Mouse (Mus musculus) frontal cortex, adult 2 months (tissue): ENCODE data around the gene Got1. TPM values are rescaled to one million over a fixed set of nuclear protein-coding genes. Genes with fewer than 3 reads are reported as not detected.
"Not testable (repeated sequence)": the region's sequence is repeated elsewhere in the genome, so short reads cannot be mapped to it uniquely, and the experiment has no call there.

Source experiments
- DNase-seq, 2 experiments: peaks; one replicate each; pipeline ENCODE4 v3.0.0; 2022; ENCODE audit warnings: low spot score in 1 of 2; ENCODE audit errors: extremely low spot score in 1 of 2
- polyA plus RNA-seq: library from polyadenylated mRNA; depleted of rRNA; stranded (reverse); fragments of >200 nt; gene quantifications from 2 replicates; pipeline ENCODE4 v1.2.3, GENCODE M21; 2012

Gene Got1
- polyA plus RNA-seq, 1 experiment = 348 TPM

DNA sequence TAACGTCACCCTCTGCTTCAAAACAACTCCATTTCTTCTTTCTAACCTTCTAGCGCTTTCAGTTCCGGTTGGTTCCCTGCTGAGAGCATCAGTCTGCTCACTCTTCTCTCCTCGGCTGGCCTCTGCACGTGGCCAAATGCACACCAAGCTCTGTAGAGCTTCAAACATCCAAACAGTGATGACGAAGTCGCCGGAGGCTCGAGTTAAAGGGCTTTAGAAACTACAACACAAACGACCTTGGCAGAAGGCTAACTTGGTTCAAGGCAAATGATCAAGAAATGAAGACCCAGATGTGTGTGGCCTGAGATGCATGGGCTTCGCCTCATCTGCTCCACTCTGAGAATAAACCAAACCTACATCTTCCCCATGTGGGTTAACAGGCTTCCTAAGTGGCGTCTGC lies 854 bp downstream of the Got1 start:
- peak in 1 of 2 experiments; percentile 63 for DNase-seq

DNA sequence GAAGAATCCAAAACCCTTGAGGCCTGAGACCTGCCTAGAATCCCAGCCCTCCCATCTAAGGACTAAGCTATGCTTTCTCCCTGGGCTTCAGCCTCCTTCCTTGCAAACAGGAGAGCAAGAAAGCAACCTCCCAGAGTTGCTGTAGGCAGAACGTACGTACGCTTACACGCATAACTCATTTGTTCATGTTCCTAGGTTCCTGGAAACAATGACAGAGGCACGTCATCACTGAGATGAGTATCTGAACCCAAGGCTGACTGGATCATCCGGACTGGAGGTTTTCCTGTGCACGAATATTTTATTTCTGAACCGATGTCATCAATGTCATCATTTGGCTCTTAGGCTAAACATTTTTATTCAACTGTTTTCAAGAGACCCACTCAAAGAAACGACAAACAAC lies 2.4 kb downstream of the Got1 start:
- peak in 1 of 2 experiments; percentile 58 for DNase-seq

DNA sequence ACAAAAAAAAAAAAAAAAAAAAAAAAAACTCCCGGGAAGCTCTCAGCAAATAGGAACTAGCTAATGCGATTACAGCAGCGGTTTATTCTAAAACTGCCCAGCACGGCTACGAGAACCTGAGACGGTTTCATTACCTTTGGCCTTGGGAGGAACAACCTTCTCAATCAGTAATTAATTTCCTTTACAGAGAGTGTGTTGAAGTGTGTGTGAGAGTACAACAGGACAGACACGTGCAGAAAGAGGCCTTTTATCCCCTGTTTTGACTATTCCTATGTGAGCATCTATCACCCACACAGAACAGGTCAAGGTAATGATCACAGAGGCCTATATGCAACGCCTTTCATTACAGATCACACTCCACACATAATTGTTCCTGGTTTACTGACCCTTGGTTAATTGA lies 3.0 kb downstream of the Got1 start:
- no peak for DNase-seq

DNA sequence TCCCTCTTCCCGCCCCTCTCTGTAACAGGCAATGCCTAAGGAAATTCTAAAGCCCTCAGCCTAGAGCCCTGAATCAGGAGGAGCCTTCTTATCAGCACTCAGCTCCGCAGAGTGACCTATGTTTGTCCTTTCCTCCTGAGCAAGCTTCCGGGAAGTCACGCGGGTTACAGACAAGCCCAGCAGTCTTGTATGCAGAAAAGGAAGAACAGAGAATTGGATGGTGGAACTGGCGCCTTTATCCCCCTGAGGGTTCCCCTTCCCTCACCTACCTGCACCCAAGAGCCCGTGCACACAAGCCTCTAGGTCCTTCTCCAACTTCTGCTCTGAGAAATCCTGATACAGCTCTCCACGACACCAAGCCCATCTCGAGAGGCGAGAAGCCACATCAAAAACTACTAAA lies 4.0 kb downstream of the Got1 start:
- DNase-seq = no peak

DNA sequence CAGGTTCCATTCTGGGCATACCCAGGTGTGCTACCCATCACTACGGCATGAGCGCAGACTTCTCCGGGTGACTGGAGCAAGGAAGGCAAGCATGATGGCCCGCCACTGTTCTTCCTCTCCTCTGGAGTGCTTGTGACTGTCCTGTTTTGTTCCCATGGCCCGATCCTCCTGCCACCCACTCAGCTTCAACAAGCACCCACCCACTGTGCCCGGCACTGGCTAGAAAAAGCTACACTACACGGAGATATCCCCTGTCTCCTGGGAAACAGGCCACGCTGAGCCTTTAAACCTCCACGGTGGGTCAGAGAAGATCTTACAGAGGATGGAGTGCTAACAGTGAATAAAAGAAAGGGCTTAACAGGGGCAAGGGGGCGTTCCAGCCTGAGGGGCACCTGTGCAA lies 5.2 kb downstream of the Got1 start:
- DNase-seq = peak in 1 of 2 experiments; percentile 51

DNA sequence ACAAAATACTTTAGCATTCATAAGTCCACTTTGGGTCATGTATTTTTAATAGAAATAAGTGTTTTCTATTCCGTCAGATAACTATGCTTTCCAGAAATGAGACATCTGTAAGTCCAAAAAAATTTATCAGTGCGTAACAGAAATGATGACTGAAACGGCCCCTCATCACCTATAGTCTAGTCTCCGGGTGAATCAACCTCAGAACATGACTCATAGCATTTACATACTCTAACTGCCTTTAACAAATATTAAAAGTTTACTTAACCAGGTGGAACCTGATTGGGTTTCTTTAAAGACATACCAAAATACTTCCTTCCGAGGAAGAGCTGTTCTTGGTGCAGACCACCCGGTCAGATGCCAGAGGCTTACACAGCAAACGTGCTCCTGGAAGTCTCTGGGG lies 6.1 kb downstream of the Got1 start:
- DNase-seq = no peak

DNA sequence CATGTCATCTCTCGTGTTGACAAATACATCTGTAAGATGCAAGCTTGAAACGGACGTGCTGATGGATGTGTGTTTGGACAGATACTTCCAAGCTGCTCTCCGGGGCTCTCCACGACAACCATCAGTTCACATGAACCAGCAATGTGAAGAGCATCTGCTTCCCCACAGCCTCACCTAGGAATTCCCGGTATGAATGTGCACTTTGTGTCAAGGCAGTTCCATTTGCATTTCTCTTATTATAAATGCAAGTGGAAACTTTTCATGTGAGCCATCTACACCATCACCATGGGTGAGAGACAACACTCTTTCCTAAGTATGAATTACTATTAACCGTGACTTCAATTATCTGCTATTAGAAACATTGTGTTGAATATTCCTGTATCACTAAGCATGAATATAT lies 6.6 kb downstream of the Got1 start:
- DNase-seq = no peak

DNA sequence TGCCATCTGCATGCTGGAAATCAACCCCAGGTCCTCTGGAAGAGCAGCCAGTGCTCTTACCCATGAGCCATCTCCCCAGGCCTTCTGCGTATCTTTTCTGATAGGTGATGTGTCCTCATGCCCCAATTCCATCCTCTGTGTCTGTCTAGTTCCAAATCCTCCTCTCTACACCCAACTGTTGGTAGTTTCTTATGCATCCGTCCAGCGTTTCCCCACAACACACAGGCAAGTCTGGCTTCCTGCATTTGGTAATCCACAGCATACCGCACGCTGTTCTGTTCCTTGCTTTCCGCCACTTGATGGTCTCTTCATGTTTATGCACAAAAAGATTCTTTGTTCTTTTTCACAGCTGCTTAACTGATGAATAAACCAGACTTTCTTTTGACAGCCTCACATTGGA lies 7.1 kb downstream of the Got1 start:
- DNase-seq = no peak

DNA sequence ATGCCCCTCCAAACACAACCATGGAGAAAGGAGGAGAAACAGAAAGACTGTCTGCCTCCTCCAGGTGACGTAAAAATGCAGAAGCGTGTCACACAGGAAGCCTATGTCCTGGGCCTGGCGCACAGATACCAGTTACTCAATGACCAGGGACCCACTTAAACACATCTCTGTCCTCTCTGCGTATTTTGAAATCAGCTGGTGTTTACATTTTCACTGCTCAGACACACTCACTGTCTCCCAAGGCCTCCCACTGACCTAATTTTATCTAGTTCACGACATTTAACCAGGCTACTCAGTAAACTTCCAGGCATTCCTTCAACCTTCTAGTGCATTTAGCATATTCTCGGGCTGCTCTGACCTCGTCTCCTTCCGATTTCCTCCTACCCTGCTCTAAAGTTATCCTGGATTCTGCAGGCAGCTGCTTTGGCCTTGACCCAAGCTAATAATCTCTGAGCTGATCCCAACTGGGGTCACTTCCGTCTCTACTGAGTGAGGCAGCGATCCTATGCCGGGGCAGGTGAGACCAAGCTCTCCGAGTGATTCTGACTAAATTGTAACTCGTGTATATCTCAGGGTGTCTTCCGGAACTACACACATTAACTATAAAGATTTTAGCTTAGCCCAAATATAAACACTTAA lies 7.9 kb downstream of the Got1 start:
- DNase-seq = no peak

DNA sequence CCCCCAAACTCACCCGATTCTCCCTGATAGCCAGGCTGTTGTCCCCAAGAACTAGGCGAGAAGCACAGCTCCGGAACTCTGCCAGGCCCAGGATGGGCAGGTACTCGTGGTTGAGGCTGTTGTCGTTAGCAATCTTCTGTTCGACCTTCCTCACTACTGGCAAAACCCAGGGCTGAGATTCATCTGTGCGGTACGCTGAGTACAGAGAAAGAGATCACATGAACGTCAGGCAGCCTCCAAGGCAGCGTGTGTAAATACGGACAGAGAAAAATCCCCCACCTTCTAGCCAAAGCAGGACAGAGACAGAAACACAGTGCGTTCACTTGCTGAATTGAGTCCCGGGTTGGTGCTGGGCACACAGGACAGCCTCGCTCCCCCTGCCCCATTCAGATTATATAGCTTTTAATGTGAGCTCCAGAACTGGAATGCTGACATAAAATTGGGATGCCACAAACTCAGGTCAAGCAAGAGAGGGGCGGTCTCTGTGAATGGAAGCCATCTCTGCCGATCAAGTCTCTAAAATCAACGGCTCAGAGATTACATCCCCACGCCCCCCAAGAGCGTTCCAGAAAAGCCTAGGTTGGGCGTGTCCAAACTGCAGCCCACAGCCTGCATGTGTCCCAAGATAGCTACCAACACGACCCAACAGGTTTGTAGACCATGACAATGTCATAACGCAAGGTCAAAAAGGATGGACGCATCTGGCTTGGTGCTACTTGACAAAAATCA lies 8.6 kb downstream of the Got1 start:
- no peak for DNase-seq

DNA sequence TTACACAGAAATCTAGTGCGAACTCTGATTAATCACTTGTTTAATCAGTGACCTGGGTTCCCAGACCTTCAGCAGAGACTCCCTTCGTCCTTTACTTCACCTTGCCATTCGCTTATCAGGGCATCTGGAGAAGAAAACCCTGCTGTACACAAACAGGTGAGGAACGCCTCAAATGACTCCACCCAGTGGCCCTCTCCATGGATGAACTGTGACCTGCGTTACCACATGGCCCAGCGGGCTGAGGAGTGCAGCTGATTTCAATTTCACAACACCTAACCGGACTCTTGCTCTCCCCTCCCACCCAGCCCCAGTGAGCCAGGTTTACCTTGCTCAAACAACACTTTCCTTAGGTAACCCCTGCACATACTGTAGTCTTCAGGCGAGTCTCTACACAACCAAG lies 10.5 kb downstream of the Got1 start:
- no peak for DNase-seq

DNA sequence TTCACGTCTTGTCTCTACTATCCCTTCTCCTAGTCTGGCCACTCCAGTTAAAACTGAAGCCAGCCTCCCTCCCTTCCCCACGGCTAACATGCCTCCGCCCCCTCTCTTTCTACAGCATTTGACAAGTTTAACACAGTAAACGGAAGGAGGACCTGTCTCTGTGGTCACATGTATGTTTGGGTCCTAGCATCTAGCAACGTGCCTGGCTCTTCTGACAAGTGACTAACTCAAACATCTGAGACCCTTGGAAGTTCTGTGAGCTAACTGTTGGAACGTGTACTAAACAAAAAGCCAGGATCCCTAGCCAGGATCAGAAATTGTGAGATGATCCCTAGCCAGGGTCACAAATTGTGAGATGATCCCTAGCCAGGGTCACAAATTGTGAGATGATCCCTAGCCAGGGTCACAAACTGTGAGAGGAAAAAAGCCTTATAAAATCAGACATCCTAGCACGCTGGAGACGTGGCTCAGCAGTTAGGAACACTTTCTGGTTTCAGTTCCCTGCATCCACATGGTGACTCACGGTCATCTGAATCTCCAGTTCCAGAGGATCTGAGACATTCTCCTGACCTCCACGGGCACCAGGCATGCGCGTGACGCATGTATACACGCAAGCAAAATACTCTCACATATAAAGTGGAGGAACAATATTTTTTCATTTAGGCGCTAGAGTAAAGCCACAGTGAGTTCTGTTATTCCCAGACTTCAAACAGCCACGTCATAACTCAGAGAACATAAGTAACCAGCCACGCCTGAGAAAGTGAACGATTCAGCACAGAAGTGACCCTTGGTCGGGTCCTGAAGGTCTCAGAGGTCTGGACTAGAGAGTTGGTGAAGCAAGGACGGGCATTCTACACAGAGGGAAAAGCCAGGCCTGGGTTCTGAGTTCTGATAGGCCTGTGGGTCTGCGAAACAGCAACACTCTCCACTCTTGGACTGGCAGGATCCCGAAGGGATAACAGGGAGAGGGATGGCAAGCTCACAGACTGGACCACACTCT lies 12.5 kb downstream of the Got1 start:
- DNase-seq = no peak

DNA sequence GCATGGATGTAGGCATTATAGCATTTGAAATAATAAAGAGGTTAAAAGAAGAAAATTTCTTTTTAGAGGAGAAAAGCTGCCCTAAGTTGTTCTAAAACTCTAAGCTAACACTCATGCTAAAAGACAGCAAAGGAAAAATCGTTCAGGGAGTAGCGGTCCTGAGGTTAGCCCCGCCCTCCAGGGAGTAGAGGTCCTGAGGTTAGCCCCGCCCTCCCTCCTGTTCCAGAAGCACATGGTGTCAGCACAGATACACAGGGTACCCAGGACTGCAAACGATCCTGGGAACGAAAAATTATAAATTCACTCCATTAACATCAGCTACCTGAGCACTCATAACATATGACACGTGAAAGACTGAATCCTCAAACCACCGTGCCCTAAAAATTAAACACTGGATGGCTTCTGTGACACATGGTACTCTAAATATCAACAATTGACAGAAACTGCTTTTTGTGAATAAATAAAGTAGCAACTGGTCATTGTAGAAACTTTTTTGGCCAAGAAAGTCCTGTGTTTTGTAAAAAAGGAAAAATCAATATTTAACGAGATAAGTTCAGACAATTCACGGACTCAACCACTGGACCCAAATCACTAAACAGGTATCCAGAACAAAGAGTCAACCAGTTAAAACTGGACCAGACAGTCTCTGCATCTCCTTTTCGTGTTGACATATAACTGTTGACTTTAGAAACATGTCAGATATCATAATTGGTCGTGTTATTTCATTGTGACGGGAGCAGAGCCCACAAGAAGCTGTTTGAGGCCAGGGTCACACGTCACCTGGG lies 13.8 kb downstream of the Got1 start:
- DNase-seq = no peak

DNA sequence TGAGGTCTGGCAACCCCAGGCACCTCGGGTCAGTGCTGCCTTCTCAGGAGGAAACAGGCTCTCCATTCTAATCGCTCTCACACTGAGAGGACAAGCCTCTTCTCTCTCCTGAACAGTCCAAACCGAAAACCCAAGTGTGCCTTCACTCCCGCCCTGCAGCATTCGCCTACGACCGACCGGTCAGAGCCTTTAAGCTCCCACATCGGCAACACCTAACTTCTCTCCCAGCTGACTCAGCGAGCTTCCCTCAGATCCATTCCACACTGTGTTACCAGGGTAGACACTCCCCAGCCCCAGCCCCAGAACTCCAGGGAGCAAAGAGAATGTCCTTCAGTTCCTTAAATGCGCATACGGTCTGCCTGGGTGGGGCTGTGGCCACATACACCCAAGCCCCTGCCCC lies 19.0 kb downstream of the Got1 start:
- DNase-seq = no peak

DNA sequence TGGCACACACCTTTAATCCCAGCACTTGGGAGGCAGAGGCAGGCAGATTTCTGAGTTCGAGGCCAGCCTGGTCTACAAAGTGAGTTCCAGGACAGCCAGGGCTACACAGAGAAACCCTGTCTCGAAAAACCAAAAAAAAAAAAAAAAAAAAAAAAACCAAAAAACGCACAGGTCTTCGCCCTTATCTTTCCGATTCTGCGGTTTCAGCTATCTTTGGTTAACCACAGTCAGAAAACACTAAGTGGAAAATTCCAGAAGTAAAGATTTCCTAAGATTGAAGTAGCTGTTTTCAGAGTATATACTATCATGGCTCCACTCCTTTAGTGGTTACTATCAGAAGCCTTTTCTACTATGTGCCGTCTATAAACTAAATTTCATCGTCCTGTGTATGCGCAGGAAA lies 20.8 kb downstream of the Got1 start:
- DNase-seq = not testable (repeated sequence)

DNA sequence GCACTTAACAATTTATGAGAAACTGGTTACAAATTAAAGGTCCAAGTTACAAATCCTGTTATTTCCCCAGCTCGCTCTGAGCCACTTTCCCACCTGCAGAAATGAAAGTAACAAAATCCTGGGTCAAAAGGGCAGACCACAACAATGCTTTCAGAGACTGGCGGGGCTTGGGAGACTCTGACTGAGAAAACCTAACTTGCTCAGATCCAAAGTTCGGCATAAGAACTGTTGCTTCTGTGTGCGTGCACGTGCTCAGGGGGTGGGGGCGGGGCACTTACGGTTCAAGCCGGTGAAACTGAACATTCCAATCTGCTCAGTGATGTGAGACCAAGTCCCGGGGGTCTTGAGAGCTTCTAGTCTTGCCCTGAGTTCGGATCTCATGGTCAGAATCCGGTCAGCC lies 21.8 kb downstream of the Got1 start:
- DNase-seq = no peak

DNA sequence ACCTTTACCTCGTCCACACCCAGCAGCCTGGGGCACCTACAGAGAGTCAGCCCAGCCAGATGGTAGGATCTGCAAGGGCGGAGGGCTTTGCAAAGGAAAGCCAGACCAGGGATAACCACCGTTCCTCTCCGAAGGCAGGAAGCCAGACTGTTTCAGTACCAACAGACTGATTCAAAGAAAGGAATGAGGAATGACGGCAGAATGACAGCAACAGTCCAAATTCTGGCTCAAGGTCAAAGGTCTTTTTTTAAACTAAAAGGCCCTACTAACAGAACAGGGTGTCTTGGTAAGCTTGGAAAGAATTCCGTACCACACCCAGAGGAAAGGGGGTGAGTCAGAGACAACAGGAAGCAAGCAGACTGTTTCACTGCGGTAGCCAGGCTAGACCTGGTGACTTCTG lies 25.5 kb downstream of the Got1 start:
- no peak for DNase-seq

DNA sequence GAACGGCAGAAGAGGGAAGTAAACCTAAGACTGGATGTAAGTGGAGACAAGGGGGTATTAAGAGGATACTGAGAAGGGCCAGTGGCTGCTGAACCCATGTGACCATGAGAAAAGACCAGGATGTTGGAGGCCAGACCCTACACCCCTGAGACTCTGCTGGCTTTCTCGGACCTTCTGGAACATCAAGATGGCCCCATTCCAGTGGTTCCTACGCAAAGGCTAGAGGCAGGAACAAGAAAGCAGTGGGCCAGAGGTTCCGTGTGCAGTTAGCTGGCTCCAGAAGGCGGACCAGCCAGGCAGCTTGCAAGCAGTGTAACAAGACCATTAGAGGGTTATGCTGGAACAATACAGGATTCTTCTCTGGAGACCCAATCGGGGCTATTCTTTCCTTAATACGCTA lies 27.0 kb downstream of the Got1 start:
- no peak for DNase-seq

DNA sequence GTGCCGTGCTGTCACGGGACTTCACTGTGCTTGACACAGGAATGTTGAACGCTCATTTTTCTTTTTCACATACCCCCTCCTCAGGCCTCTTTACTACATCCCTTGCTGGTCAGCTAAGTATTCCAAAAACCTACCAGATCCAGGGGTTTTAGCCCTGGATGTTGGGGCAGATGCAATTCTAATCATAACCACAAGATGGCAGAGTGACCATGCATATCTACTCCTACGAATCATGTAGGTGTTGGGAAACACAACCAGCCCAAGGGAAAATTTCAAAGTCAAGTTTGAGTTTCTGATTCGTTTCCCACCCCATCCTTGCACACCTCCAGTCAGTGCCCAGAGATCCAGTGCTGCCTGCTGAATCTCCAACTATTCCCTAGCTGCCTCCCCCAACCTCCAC lies 28.6 kb downstream of the Got1 start:
- DNase-seq = peak; percentile 48 to 85

DNA sequence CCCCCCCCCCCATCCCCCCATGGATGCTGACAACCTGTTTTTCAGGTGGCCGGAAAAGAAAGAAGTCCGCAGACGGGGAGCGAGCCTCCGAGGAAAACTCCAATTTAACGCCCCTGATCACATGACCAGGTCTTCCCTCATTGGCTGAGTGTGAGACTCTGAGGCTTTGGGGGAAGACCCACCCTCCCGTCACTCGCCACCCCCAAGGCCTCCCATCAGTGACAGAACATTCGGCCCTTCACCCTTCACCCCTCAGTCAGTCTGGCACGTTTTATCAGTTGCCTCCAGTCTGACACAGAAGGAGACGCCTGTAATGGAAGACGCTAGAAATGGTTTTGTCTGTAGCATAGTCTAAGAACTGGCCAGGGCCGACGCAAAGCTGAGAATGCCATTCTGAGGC lies 29.5 kb downstream of the Got1 start:
- DNase-seq = no peak

DNA sequence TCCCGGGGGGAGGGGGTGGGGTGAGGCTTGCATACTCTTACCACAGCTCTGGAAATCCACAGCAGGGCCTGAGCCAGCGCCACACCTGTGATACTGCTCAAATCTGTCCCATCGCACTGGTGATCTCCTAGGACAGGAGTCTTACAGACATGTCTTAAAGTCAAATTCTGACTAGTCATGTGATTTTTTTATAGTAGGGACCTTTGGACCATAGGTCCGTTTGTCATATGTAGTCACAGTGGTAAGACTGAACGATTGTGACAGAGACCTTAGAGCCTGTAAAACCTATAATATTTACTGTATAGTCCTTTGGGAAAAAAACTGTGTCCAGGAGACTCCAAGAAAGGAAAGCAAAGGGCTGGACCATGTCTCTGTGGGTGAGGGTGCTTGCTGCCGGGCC lies 30.5 kb downstream of the Got1 start:
- no peak for DNase-seq
